Mouse (Mus musculus): ENCODE results near the gene Nop56.

Nop56 gene

GRCm38 (mm10) chr2:130274149-130274861 lies at the start of gene Nop56:
Gene Nop56, plus strand, starts transcription at chr2:130274430.
- peak; percentile 98 for DNase-seq

DNA sequence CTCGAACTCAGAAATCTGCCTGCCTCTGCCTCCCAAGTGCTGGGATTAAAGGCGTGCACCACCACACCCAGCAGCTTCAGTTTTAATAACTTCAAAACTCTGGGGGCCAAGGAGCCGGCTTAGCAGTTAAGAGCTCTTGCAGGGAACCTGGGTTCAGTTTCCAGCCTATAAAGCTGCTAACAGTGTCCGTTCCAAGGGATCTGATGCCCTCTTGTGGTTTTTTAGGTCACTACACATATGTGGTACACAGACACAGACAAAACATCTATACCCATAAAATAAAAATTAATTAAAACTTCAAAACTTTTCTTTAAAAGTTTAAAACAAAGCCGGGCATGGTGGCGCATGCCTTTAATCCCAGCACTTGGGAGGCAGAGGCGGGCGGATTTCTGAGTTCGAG lies 27.3 kb upstream of the Nop56 start:
- peak; percentile 21 for DNase-seq

- DNase-seq: no peak
These were observed 26.0 kb upstream of the Nop56 start for GRCm38 (mm10) chr2:130248226-130248625.

DNA sequence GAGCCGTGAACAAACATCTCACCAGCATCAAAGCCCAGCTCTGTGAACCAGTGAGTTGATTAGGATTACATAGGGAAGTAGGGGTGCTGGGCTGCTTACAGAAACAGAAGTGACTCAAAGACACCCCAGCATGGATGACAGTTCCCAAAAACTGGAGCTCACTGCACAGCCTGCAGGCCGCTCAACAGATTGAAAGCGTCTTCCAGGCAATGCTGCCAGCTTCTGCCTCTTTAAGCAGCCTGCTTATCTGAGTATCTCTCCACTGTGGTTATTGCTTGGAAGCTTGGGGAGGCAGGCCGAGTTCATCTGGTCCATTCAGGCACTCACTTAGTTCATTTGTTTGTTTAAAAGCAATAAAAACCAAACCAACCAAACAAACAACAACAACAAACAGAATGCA lies 17.5 kb upstream of the Nop56 start:
- no peak for DNase-seq

- DNase-seq: no peak
These were observed 13.4 kb upstream of the Nop56 start for GRCm38 (mm10) chr2:130260822-130261221.

DNA sequence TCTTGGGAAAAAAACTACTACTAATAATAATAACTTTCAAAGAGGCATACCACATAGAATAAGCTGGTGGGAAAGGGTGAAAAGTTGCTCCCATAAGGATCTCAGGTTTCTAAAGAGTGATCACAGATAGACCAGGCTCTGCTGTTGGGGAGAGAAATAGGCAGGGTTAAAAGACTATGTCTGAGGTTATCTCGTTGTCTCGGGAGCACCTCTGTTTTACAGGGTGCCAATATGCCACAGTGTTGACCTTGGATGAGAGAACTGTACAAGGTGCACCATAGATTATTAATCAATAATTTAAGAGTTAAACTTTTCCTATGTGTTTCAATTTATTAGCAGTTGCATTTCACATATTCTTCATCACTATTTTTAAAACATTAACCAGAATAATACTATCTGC lies 12.3 kb upstream of the Nop56 start:
- DNase-seq: no peak

DNA sequence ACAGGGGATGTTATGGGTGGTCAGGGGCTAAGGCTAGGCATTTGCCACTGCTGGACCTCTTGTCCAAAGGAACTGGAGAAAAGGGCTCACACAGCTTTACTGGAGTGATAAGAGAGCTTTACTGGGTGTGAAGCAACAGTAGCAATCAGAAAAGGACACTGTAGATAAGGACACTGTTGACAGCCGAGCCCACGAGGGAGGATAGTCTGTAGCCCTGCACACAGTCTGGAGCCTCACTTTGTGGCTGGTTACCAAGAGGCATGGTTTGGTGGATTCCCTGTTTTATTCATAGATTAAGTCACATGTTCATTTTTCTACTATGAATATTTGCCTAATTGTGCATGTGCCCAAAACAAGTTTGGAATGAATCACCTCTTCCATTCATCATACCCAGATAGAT lies 11.8 kb upstream of the Nop56 start:
- no peak for DNase-seq

DNA sequence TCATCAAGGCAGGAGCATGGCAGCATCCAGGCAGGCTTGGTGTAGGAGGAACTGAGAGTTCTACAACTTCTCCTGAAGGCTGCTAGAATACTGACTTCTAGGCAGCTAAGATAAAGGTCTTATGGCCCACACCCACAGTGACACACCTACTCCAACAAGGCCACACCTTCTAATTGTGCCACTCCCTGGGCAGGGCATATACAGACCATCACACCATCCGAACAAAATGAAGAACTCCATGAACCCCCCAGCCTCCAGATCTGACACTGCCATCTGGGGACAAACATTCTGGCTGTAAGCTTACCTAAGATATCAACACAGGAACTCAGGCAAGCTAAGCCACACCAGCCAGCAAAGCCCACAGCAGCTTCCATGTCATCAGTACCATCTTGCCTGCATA lies 8.7 kb upstream of the Nop56 start:
- DNase-seq: no peak

- no peak for DNase-seq
These were observed 6.2 kb upstream of the Nop56 start for GRCm38 (mm10) chr2:130268074-130268473.

- DNase-seq: no peak
These were observed 498 bp upstream of the Nop56 start for GRCm38 (mm10) chr2:130273732-130274131.

DNA sequence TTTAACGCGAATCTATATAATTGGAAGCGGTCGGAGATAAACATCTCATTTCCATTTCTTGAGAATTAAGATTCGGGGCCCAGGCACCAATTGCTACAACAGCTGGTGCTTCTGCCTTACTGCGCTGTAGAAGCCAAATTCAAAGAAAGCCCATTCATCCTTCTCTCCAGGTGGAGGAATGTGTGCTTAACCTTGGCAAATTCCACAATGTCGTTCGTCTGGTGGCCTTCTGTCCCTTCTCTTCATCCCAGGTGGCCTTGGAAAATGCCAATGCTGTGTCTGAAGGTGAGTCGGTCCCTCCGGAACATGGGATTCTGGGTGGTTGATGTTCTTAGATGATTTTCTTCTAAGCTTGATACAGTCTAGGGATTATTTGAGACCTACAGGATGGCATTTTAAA lies 632 bp downstream of the Nop56 start:
- DNase-seq: no peak

- DNase-seq: peak; percentile 86
These were observed 1.4 kb downstream of the Nop56 start for GRCm38 (mm10) chr2:130275649-130276048.

GRCm38 (mm10) chr2:130279600-130280091 lies 5.4 kb downstream of the Nop56 start:
- DNase-seq: no peak

- no peak for DNase-seq
These were observed 6.0 kb downstream of the Nop56 start for GRCm38 (mm10) chr2:130280224-130280623.

GRCm38 (mm10) chr2:130280818-130281217 lies 6.6 kb downstream of the Nop56 start:
- DNase-seq: no peak

- DNase-seq: peak; percentile 84
These were observed 9.8 kb downstream of the Nop56 start, which contains the start of gene Idh3b for GRCm38 (mm10) chr2:130283854-130284654. Gene Idh3b, minus strand, starts transcription at chr2:130284547.

GRCm38 (mm10) chr2:130289086-130289485 lies 14.9 kb downstream of the Nop56 start:
- DNase-seq: no peak

DNA sequence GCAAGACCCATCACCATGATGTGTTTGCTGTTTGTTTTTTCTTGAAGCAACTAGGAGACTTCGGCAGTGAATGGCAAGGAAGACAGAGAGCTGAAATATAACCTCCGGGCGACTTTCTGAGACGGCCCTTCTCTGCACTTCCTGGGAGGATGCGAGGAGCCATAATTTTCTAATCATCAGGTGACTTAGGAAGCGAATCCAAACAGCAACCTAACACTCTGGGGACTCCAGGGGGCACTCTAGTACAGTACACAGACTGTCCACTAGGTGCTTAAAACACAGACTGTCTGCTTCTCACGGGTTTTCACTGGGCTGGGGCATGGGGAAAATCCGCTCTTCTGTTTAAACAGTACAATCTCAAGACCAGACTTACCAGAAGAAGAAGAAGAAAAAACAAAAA lies 17.2 kb downstream of the Nop56 start:
- peak; percentile 70 for DNase-seq

GRCm38 (mm10) chr2:130293009-130293408 lies 18.8 kb downstream of the Nop56 start:
- no peak for DNase-seq

DNA sequence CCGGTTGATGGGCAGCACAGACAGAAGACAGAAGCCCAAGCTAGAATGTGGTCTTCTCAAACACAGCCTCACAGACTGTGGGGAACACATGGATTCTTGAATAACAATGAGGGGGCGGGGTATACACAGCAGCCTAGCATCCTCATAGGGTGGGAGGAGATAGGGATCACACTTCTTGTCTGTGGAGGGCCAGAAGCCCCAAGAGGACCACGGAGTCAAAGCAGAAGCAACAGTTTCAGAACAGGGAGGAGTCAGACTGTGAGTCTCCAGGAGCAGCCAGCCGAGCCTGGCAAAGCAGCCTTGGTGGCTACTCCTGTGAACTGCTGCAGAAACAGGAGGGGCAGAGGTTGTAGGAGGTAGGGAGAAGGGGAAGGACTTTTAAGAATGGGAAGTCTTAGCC lies 19.3 kb downstream of the Nop56 start:
- DNase-seq: no peak

DNA sequence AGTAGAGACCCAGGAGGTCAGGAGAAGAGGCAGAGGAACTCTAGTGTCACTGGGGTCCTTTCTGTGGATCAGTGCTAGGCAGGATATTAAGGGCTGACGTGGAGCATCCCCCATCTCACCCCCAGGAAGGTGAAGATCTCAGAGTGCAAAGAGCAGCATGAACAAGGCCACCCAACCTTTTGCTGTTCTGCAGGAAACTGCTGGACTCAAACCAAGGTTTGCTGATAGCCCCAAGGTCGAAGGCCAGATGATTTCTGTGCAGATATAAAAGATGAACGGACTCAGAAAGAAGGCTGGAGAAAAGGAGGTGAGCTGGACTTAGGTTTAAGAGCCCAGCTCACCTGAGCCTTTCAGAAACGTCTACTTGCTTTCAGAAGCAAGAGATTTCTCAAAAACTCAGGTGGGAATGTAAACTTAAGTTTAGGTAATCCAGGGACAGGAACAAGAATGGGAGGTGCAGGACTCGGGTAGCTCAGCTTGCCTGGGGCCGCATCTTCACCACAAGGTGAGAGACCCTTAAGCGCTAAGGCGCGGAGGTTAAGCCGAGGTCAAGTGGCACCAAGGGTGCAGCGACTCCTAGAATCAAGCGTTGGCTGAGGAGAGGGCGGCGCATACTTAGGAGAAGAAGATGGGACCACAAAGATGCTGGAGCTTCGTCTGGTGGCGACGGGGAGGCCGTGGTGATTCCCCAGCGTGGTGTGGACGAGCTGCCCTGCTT lies 20.1 kb downstream of the Nop56 start:
- peak; percentile 18 for DNase-seq

- peak; percentile 23 for DNase-seq
These were observed 20.7 kb downstream of the Nop56 start, which contains the start of gene Ebf4 for GRCm38 (mm10) chr2:130294936-130295277. Gene Ebf4, plus strand, starts transcription at chr2:130295169.

GRCm38 (mm10) chr2:130295331-130296133 lies 21.3 kb downstream of the Nop56 start:
- DNase-seq: peak; percentile 60

Measured in thymus, postnatal 4 days (tissue).